Mouse (Mus musculus): Measurements from ENCODE around the gene Aim2.

DNA sequence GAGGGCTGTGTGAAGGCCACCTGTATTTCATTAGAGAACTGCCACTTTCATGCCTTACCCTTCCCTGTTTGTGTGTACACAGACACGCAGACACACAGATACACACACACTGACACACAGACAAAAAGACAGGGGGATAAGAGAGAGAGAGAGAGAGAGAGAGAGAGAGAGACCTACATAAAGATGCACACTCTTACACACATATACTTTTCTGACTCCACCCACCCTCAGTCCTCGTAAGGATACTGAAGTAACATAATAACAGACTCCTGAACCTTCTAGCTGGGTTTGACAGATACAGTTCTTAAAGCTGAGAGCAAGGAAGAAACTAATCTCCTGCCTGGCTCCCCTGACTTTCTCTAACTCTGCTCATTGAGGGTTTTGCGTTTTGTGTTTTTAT is 38.8 kb downstream of the Aim2 start:
- TF ChIP-seq NANOG (IDR thresholded peaks at IDR 0.05; ENCODE audit: borderline replicate concordance, low read length) = no peak
- TF ChIP-seq CTCF (conservative IDR thresholded peaks at IDR 0.05; ENCODE audit: low read length) = no peak
